Mouse (Mus musculus) spleen, postnatal 10 days (tissue): ENCODE results near the gene Cacna2d3.
A peak's percentile ranks its signal among the peaks of the same experiment; 100 is the strongest.

Experiments
- DNase-seq, 2 experiments: peaks; one replicate each; pipeline ENCODE4 v3.0.0; 2021 to 2022; ENCODE audit warnings: low spot score in 2 of 2

Gene Cacna2d3

DNA sequence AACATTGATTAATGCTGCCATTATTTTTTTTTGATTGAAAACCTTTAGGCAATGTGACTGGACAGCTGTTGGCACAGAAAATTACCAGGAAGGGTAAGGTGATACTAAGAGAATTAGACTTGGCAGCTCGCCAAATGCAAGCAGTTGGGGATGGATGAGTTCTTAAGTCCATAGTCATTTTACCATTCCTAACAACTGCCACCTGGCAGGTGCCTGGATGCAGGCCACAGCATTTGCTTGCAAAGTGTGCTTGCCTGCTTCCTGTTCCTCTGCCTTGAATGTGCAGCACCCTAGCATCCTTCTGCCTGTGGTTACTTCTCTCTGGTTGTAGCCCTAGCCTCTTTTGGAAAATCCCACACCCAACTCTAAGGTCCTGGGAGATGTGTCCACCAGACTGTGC, 236.2 kb downstream of the Cacna2d3 start:
- no peak for DNase-seq

GRCm38 (mm10) chr14:29478403-29478983, 243.2 kb downstream of the Cacna2d3 start:
- DNase-seq, result no peak

DNA sequence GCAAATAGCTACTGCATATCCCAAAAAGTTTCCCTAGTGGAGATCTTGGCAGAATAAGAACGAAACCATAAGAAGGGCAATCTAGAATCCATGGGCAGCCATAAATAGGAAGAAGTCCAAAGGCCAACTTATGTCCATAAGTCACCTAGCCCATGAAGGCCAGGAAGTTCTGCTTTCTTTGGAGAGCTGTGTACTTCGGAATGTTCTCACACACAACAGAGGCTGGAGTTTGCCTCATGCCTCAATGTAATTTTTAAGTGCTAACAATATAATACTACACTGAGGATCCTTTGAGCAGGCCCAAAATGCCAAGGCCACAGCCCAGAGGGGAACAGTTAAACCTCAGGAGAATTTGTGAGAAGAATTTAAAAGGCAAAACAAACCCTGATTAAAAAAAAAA, 257.4 kb downstream of the Cacna2d3 start:
- no peak for DNase-seq

DNA sequence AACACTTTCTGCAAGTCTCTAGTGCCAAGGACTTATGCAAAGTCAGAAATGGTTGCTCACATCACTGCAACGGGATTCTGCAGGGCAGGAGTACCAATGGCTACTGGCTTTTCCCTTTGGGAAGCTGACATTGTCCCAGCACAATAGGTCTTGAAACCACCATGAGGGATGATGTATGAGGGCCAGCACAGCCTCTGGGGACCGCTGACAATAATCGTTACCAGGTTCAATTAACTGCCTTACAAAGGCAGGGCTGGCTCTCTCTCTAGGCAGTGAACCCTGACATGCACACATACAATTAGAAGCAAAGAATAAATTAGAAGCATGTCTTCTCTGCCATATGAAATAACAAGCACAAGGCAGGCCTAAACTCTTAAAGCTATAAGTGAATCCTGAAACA, 272.5 kb downstream of the Cacna2d3 start:
- no peak for DNase-seq

GRCm38 (mm10) chr14:29443091-29444026, 278.3 kb downstream of the Cacna2d3 start:
- DNase-seq, result peak in 1 of 2 experiments; percentile 20

GRCm38 (mm10) chr14:29442476-29442875, 279.2 kb downstream of the Cacna2d3 start:
- no peak for DNase-seq

GRCm38 (mm10) chr14:29438666-29439065, 283.0 kb downstream of the Cacna2d3 start:
- no peak for DNase-seq

DNA sequence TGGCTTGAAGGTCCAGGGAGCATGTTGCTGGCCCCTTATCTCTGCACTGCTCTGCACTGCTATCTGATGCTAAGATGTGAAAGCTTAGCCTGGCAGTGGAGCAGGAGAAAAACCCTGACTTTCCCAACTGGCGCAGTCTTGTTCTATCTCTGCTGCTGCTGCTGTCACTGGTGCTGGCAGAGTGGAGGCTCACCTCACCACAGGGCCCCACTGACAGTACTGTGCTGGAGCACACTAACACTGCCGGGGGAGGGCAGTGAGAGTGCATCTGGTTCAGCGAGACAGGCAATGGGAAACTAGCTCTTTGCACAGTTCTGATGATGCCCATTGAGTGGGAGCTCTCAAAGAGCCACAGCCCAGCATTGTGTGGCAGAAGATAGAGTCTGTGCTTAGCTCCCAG, 283.4 kb downstream of the Cacna2d3 start:
- DNase-seq, result no peak

DNA sequence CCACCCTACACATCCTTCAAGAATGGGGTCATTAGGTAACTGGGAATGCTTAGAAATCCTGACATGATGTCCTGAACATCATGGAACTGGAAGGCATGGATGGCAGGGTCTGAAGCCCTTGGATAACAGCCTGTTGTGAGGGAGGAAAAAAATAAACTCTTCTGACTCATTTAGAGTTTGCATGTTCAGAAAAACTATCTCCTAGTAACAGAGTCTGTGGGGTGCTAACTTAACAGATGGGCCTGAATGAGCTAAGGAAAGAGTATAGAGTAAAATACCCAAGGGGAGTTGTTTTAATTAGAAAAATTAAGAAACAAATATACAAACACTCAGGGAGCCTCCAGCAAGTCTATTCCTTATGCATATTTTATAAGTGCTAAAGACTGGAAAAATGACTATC, 286.5 kb downstream of the Cacna2d3 start:
- DNase-seq, result no peak

- DNase-seq, result no peak
Measured at GRCm38 (mm10) chr14:29433716-29434115, 287.9 kb downstream of the Cacna2d3 start.

DNA sequence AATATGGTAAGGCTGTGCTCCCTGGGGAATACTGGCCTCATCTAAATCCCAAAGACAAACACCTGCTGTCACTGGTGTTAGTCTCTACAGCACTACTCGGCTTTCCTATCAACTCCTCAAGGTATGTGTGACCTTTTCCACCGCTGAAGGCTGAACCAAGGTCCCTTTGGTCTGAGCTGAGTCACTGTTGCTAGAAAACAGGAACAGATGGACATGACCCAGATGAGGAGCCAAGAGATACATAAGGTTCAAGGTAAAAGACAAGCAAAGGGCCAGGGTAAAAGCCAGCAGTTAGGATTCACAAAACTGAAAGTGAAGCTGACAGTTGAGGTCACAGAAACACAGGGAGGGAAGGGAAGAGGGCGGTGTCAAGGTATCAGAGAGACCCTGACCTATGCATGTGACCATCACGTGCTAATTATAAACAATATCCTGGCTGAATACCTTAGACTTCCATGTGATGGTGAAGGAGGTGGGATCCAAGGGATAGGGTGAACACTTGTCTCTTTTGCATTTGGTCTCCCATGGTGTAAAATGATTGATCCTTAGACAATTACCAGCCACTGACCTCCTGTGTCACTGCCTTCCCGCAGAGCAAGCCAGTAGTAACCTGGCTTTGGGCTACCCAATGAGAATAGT, 288.5 kb downstream of the Cacna2d3 start:
- no peak for DNase-seq

DNA sequence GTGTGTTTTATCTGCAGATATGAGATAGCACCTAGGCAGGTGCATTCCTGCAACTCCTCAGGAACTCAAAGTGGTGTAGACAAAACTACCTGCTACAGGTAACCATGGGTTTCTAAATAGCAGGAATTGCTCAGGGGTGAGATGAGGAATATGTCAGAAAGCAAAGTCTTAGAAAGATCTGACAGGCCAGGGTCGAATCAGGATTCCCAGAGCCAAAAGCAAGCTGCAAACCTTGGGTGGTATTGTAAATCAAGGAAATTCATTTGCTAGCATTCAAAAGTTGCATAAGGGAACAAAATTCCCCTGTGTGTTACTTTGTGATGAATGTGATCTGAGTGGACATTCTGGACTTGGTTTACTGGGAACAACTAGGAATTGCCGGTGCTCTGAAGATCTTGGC, 291.9 kb downstream of the Cacna2d3 start:
- DNase-seq, result no peak

DNA sequence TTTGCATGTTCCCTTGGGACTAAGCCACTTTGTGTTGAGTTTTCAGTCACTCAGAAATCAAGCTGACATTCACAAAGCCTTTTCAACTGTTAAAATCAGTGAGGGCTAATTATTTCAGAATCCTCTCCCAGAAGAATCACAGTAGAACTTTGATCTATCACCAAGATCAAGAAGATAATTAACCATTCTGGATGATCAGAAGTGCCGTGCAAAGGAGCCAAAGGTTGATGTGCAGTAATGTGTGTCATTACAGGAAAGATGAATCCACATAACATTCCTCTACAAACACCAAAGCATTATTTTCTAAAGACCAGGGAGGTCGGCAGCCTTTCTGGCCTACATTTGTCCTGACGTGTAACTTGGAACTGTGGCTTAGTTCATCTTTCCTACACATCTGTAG, 296.0 kb downstream of the Cacna2d3 start:
- no peak for DNase-seq

- no peak for DNase-seq
Measured at GRCm38 (mm10) chr14:29425208-29425607, 296.5 kb downstream of the Cacna2d3 start.

- no peak for DNase-seq
Measured at GRCm38 (mm10) chr14:29405878-29406165, 315.8 kb downstream of the Cacna2d3 start.

DNA sequence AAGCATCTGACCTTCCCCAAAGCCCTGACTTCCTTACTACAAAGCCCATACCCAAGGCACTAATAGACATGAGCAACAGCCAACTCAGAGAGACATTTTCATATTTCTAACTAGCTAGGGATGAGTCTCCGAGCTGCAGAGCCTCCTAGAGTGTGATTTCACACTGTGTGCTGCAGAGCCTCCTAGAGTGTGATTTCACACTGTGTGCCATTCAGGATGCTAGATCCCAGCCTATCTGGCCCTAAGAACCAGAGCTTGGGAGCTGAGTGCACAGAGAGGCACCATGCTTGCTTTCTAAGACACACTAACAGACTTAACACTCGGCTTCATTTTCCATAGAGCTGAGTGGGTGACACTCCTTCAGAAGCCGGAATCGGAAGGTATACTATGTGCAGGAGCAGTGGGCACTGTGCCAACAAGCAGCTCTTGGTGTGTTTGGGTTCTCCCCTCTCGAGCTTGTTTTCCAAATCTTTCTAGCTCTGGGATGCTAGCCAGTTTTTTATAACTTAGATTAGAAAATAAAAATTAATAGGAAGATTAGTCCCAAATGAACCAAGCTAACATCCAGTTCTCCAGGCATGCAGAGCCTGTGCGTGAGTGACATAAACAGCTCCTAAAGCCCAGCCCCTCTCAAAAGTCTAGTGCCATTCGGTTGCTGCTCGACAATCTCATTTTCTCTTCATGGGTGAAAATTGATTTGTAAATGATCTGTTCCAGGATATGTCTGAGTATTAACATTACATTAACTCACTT, 316.4 kb downstream of the Cacna2d3 start:
- DNase-seq, result no peak

- no peak for DNase-seq
Measured at GRCm38 (mm10) chr14:29403849-29404808, 317.5 kb downstream of the Cacna2d3 start.

DNA sequence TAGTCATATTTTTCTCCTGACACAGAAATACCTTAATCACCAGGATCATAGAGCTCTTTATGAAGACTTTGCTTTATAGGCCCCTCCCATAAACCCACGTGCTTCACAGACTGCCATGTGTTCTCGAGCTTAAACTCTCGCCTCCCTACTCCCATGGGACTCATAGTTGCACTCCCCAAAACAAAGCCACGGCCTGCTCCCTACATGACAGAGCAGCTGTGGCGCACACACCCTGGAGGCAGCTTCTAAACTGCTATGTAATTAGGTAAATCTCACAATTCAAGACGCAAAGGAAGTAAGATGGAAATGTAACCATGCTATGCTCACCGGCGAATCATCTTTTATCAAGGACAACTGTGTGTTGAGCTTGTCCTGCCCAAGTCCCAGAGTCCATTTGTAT, 319.2 kb downstream of the Cacna2d3 start:
- DNase-seq, result no peak

GRCm38 (mm10) chr14:29393786-29394185, 327.9 kb downstream of the Cacna2d3 start:
- DNase-seq, result no peak

DNA sequence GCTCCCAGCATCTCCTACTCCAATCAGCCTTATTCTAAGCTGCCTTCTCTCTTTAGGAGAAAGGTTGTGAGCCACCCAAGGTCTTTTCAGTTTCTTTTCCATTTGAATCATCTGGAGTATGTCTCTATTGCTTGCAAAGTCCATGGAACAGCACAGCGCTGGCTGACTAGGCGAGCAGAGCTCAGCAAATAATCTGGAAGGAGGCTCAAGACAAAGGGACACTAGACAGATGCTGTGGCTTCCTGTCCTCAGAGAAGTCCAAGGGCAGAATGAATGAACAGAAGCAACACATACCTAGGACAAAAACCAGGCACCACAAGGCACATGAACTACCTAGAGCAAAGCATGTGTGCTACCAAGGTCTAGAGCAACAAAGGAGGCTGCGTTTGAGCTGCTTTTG, 328.8 kb downstream of the Cacna2d3 start:
- no peak for DNase-seq

DNA sequence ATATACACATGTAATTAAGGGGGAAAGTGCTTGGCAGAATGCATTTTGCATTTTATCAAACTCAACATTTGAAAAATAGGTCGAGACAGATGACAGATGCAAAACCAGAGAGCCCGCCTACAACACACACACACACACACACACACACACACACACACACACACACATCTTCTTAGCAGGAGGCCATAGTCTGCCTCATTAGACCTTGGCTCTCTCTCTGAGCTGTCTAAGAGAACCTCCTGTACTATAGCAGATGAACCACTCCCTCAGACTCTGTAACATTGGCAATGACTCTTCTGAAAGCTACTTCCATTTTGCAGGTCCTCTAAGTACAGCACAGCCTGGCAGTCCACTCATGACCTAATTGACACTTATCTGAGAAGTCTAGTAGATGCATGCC, 330.2 kb downstream of the Cacna2d3 start:
- no peak for DNase-seq
